Mouse (Mus musculus): ENCODE data around the gene Olfr766-ps1. TPM values are rescaled to one million over a fixed set of nuclear protein-coding genes. Genes with fewer than 3 reads are reported as not detected.
"Not testable (repeated sequence)": the region's sequence is repeated elsewhere in the genome, so short reads cannot be mapped to it uniquely, and the experiment has no call there.

The Olfr766-ps1 gene
- total RNA-seq (2021) = not detected

DNA sequence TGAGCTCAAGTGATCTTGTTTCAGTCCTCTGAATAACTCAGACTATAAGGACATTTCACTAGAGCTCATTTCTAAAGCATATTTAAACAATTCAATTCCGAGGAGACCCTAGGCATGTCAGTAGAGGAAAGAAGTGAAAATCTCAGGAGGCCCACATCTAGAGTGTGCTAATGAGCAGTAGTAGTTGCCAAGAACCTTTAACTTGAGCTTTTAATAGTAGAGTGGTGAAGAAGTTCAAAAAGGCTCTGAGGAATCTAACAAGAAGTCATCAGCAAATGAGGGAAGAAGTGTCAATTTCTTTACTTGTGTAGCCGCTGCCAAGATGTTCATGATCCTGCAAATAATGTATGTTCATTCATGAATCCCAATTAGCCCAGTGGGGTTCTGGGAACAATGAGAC, at the start of gene Olfr766-ps1:
Gene Olfr766-ps1 (minus strand): TSS at position 101 of the 400 bp plus-strand sequence.
- DNase-seq (ENCODE audit: low spot score in 2 of 2) = no peak
- intact Hi-C loops (cut with DNase I) = no loop called here

DNA sequence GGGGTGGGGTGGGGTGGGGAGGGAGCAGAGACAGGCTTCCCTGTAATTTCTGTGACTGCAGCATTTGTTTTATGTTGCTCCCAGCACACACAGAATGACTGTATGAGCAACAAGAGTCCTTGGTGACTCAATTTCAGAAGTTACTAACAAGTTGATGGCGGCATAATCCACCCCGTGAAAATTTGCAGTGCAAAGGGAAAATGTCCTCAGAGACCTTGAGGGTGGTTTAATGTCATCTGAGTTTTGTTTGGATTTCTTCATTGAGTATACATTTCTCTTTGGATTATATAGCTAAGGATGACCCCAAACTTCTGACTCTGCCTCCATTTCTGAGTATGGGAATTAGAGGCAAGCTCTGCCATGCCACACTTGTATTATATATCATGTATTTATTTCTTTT, 49.0 kb upstream of the Olfr766-ps1 start, which contains the start of gene Olfr769:
Gene Olfr769 (minus strand): TSS at position 101 of the 400 bp plus-strand sequence.
- intact Hi-C loops (cut with DNase I) = no loop called here
- no peak for DNase-seq (ENCODE audit: low spot score in 2 of 2)

DNA sequence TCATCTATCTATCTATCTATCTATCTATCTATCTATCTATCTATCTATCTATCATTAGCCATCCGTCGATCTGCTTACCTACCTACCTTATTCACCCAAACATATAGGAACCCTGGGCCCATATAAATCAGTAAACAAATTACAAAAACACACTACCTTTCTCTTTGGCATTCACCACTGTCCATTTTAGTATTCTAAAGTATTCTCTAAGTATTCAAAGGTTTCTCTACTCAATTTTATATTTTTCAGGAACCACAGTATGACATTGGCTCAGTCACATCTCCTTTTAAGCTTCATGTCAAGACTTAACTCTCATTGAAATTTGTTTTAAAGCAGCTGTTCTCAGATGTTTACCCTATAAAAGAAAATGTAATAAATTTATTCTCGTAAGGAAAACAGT, 46.4 kb upstream of the Olfr766-ps1 start:
- no peak for DNase-seq (ENCODE audit: low spot score in 2 of 2)
- intact Hi-C loops (cut with DNase I) = no loop called here

DNA sequence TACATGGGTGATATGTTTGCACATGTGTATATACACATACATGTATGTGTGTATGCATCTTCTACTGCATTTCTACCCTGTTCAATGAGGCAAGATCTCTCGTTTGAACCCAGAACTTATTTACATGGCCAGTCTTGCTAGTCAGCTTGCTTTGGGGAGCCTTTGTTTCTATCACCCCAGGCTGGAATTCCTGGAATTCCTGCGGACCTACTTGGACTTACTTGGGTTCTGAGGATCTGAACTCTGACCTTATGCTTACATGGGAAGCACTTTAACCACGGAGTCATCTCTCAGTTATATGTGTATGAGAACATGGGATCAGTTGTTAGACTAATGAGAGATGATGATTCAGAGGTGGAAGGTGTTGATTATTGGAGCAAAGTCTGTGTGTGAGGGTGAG, 32.5 kb upstream of the Olfr766-ps1 start:
- DNase-seq (ENCODE audit: low spot score in 2 of 2) = no peak
- intact Hi-C loops (cut with DNase I) = no loop called here

DNA sequence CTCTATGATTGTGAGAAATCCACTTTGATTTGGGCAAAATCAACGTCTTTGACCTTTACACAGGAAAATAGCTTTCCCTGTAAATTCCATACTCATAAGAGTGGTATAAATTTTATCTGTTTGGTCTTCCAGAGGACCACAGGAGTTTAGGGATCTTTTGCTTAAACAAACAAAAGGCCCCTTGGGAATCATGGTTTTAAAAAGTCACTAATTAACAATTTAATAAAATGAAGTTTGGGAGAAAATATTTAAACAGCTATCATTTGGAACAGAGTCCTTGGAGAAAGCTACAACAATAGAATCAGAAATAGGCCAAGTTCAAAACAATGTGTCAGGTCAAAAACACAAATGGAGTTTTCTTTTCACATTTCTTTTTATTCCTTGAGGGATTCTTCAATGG, 30.5 kb upstream of the Olfr766-ps1 start, which contains the start of gene Olfr768:
Gene Olfr768 (minus strand): TSS at position 101 of the 400 bp plus-strand sequence.
- no peak for DNase-seq (ENCODE audit: low spot score in 2 of 2)
- intact Hi-C loops (cut with DNase I) = no loop called here

DNA sequence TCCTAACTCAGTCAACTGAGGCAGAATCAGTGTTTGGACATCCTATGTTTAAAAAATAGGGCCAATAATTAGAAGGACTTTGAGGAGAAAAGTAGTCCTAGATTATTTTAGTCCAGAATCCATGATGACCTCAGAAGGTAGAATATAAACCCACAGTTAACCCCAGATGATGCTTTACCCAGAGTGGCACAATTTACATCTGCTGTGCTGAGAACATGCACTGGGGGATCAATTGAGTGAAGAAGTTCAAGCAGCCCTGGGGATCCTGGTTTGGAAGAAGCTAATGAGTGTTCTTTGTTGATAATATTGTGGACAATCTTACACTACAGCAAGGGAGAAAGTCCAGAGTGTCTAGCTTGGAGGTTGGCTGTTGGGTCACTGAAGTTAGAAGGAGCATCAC, 14.0 kb upstream of the Olfr766-ps1 start, which contains the start of gene Olfr767:
Gene Olfr767 (minus strand): TSS at position 101 of the 400 bp plus-strand sequence.
- DNase-seq (ENCODE audit: low spot score in 2 of 2); intact Hi-C loops (cut with DNase I): not testable (repeated sequence)

DNA sequence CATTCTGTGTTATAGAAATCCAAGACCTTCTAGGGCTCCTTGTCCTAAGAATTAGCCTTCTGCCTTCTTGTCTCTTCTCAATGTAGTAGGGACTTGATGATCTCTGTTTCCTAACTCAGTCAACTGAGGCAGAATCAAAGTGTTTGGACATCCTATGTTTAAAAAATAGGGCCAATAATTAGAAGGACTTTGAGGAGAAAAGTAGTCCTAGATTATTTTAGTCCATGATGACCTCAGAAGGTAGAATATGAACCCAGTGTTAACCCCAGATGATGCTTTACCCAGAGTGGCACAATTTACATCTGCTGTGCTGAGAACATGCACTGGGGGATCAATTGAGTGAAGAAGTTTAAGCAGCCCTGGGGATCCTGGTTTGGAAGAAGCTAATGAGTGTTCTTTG, 18.9 kb downstream of the Olfr766-ps1 start, which contains the start of gene Olfr765:
Gene Olfr765 (minus strand): TSS at position 101 of the 400 bp plus-strand sequence.
- DNase-seq (ENCODE audit: low spot score in 2 of 2); intact Hi-C loops (cut with DNase I): not testable (repeated sequence)

DNA sequence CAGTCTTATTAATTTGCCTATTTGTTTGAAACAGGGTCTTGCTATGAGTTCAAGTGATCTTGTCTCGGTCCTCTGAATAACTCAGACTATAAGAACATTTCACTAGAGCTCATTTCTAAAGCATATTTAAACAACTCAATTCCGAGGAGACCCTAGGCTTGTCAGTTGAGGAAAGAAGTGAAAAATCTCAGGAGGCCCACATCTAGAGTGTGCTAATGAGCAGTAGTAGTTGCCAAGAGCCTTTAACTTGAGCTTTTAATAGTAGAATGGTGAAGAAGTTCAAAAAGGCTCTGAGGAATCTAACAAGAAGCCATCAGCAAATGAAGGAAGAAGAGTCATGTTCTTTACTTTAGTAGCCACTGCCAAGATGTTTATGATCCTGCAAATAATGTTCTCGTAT, 29.0 kb downstream of the Olfr766-ps1 start, which contains the start of gene Olfr764-ps1:
Gene Olfr764-ps1 (minus strand): TSS at position 101 of the 400 bp plus-strand sequence.
- no peak for DNase-seq (ENCODE audit: low spot score in 2 of 2)
- intact Hi-C loops (cut with DNase I) = no loop called here

DNA sequence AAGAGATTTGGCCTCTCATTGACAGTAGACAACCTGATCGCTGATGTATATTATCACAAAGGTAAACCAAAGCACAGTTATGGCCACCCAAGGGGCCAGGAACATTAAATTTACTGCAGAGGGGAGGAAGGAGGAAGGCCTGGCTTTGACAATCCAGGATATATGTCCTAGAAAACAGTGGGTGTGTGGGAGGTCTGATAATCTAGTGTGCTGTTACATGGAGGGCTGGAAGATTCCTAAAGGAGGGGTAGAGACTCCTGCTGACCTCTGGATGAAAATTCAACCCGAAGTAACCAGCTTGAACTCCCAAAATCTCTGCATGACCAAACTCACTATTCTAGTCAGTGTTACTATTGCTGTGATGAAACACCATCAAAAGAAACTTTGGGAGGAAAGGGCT, 40.4 kb downstream of the Olfr766-ps1 start:
- intact Hi-C loops (cut with DNase I) = no loop called here
- DNase-seq (ENCODE audit: low spot score in 2 of 2) = no peak

DNA sequence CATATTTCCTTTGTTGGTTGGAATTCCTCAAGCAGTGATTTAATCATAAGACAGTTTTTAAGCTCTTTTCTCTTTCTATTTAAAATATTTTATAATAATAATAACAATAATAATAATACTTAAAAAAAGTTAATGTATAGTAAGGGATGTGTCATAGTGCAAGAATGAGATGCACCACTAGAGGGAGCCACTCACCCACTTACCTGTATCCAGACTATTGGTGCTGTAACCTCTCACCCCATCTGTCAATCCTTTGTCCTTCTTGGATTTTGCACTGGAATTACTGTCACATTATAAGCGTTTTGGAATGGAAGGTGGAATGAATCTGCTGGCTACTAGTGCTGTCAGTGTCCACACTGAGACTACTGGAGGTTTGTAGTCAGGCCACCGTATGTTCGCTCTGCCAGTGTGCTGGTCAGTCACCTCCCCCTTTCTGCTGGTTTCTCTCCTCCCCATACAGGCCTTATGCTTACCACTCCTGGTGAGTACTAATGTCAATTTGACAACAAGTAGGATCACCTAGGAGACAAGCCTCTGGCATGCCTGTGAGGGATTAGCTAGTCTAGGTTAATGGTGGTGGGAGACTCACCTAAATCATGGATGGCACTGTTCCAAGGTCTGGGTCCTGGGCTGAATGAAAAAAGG, 42.6 kb downstream of the Olfr766-ps1 start:
- intact Hi-C loops (cut with DNase I) = loop anchor here (2.0 kb wide), 1 partner anchor 1067 kb away; no protein-coding TSS in a partner anchor
- peak; percentile 28 to 30 for DNase-seq (ENCODE audit: low spot score in 2 of 2)

DNA sequence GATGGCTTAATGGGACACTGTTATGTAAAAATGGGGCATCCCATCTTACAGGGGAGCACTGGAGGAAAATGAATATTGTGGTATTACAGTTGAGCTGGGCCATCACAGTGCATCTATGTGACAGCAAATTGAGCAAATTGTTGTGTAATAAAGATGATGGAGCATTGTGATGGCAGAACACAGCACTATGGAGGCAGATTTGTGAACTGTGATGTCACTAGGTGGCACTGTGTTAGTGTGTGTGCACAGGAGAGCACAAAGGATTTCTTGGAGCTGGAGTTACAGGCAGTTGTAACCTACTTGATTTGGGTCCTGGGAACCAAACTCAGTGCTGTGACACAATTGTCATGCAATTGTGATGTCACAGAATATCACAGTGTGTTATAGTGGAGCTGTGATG, 45.5 kb downstream of the Olfr766-ps1 start:
- DNase-seq (ENCODE audit: low spot score in 2 of 2) = no peak
- intact Hi-C loops (cut with DNase I) = no loop called here

DNA sequence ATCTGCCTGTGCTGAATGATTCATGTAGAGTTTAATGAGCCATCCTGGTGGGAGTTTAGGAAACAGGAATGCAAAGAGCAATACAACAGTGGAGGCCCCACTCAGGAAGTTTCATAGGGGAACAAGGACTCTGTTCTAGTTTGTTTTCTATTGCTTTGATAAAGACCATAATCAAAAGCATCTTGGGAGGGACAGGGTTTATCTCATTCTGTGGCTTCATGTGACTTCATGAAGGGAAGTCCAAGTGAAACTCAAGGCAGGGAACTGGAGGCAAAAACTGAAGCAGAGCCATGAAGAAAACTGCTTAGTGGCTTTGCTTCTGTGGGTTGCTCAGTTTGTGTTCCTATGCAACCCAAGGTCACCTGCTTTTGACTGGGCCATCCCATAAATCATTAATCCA, 54.3 kb downstream of the Olfr766-ps1 start:
- intact Hi-C loops (cut with DNase I) = no loop called here
- DNase-seq (ENCODE audit: low spot score in 2 of 2) = no peak

Other genes starting within 250 kb of the Olfr766-ps1 start
- gene Ormdl2, start 247.3 kb downstream of the Olfr766-ps1 start, total RNA-seq (2021) = 1 to 10 TPM; 6.9 to 7.5 TPM
- gene Gdf11, start 177.3 kb downstream of the Olfr766-ps1 start, total RNA-seq (2021) = 10 to 100 TPM; 12.8 to 14.9 TPM
- 10 to 100 TPM; 65.0 to 74.0 TPM for gene Cd63, start 168.0 kb downstream of the Olfr766-ps1 start, total RNA-seq (2021)
- gene Rdh5, start 146.1 kb downstream of the Olfr766-ps1 start, total RNA-seq (2021) = 1 to 10 TPM; 6.0 to 8.2 TPM
- 10 to 100 TPM; 81.4 to 86.2 TPM for gene Bloc1s1, start 144.9 kb downstream of the Olfr766-ps1 start, total RNA-seq (2021)
- 10 to 100 TPM; 12.4 to 15.5 TPM for gene Itga7, start 135.2 kb downstream of the Olfr766-ps1 start, total RNA-seq (2021)
- not detected for gene Mettl7b, start 108.0 kb downstream of the Olfr766-ps1 start, total RNA-seq (2021)
- not detected for gene Olfr9, start 79.5 kb downstream of the Olfr766-ps1 start, total RNA-seq (2021)
- not detected for gene Olfr763, start 58.2 kb downstream of the Olfr766-ps1 start, total RNA-seq (2021)
- not detected for gene Olfr764-ps1, start 29.1 kb downstream of the Olfr766-ps1 start, total RNA-seq (2021)
- not detected for gene Olfr765, start 19.0 kb downstream of the Olfr766-ps1 start, total RNA-seq (2021)
- not detected for gene Olfr767, start 13.9 kb upstream of the Olfr766-ps1 start, total RNA-seq (2021)
- gene Olfr768, start 30.4 kb upstream of the Olfr766-ps1 start, total RNA-seq (2021) = not detected
- not detected for gene Olfr769, start 48.9 kb upstream of the Olfr766-ps1 start, total RNA-seq (2021)
- not detected for gene Olfr770, start 70.0 kb upstream of the Olfr766-ps1 start, total RNA-seq (2021)
- not detected for gene Olfr771, start 95.8 kb upstream of the Olfr766-ps1 start, total RNA-seq (2021)
- not detected for gene Olfr772, start 108.9 kb upstream of the Olfr766-ps1 start, total RNA-seq (2021)
- gene Olfr773, start 118.4 kb upstream of the Olfr766-ps1 start, total RNA-seq (2021) = not detected
- not detected for gene Olfr774, start 167.2 kb upstream of the Olfr766-ps1 start, total RNA-seq (2021)
- gene Olfr775, start 179.4 kb upstream of the Olfr766-ps1 start, total RNA-seq (2021) = not detected
- not detected for gene Olfr776, start 190.2 kb upstream of the Olfr766-ps1 start, total RNA-seq (2021)
- not detected for gene Olfr777, start 202.5 kb upstream of the Olfr766-ps1 start, total RNA-seq (2021)
- not detected for gene Olfr780, start 249.1 kb upstream of the Olfr766-ps1 start, total RNA-seq (2021)

All from left cerebral cortex, postnatal 25 days (tissue).